In the genomic region with DNA sequence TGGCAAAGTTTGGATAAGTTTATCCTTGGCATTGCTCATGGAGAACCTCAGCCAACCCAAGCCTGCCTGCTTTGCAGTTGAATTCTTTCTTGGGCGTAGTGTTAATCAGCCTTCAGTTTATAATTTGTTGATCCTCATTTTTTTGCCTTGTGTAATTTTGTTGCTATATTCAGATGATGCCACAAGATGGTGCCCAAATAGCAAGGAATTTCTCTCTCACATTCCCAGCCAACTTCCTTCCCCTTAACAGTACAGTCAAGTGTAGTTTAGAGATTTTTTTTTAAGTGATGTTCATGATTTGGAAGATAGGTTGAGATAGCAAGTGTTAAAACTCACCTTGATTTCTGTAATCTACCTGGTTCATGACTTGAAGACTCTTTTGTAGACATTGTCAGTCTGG, we compare ENCODE assay signal across 15 mouse cellular contexts. TPM values are rescaled to one million over a fixed set of nuclear protein-coding genes. Genes with fewer than 3 reads are reported as not detected.
DNase-seq lines count a peak whose midpoint lies in the region; ATAC-seq and TF ChIP-seq lines count a peak whose summit lies in the region.
"Had no signal": no experiment of that assay in that cellular context is flagged by ENCODE, and none has a peak within 500 bp of the region (broad histone marks: within the 10 kb centered on the region; RNA-seq: fewer than 3 reads in every experiment).

No protein-coding gene starts in this region.

- H3K27me3 ChIP-seq in heart, postnatal 0 days (ENCODE audit: control insufficient read depth, insufficient read depth, low read length) = no peaks in the 10 kb centered on the region
- no peaks in the 10 kb centered on the region for H3K27me3 ChIP-seq in MEL (ENCODE audit: control insufficient read depth in 1 of 2, insufficient read depth in 2 of 2, low read length in 2 of 2)
- H3K27me3 ChIP-seq: embryonic facial prominence, embryonic 13.5 days; forebrain, embryonic 13.5 days; limb, embryonic 12.5 days; lung, embryonic 15.5 days; midbrain, embryonic 13.5 days; neural tube, embryonic 12.5 days had no signal

- no peak overlapping the region for H3K27ac ChIP-seq in heart, postnatal 0 days (ENCODE audit: low read depth)
- no peak overlapping the region for H3K27ac ChIP-seq in MEL (ENCODE audit: control insufficient read depth, low read depth, low read length)
- H3K27ac ChIP-seq: embryonic facial prominence, embryonic 13.5 days; forebrain, embryonic 13.5 days; limb, embryonic 12.5 days; lung, embryonic 15.5 days; midbrain, embryonic 13.5 days; neural tube, embryonic 12.5 days had no signal

- DNase-seq in heart, postnatal 0 days (ENCODE audit: low spot score) = no peak
- no peak for DNase-seq in heart, postnatal 14 days
- peak; percentile 16 to 45 for DNase-seq in left cerebral cortex, postnatal 25 days (ENCODE audit: low spot score in 2 of 2)
- no peak for DNase-seq in left cerebral cortex, postnatal 4 days
- DNase-seq in MEL (ENCODE audit: low read depth, low spot score) = no peak
- peak; percentile 70 for DNase-seq in brain, adult 2 months (ENCODE audit: low read depth, low spot score)
- no peak for DNase-seq in spleen, adult 18-20 months
- DNase-seq: adrenal gland, postnatal 10 days; layer of hippocampus, adult 9-11 months had no signal

- H3K36me3 ChIP-seq in heart, postnatal 0 days (replicated peaks; ENCODE audit: control insufficient read depth, insufficient read depth, low read length) = peaks cover 42% of the 10 kb centered on the region
- H3K36me3 ChIP-seq in MEL (ENCODE audit: control insufficient read depth in 1 of 2, insufficient read depth in 2 of 2, low read length in 2 of 2) = peaks cover 0 to 34% of the 10 kb centered on the region in 2 experiments; a peak in 2 of 4 replicates

- H3K9ac ChIP-seq in heart, postnatal 0 days (replicated peaks; ENCODE audit: low read depth, low read length) = no peak overlapping the region
- no peak overlapping the region for H3K9ac ChIP-seq in MEL (ENCODE audit: control insufficient read depth, low read depth, low read length, poor library complexity, severe bottlenecking)
- H3K9ac ChIP-seq: embryonic facial prominence, embryonic 13.5 days; forebrain, embryonic 13.5 days; limb, embryonic 12.5 days; lung, embryonic 15.5 days; midbrain, embryonic 13.5 days; neural tube, embryonic 12.5 days had no signal

- TF ChIP-seq EP300 in heart, postnatal 0 days (IDR thresholded peaks at IDR 0.05; ENCODE audit: low read depth) = no peak
- TF ChIP-seq EP300 in MEL (IDR thresholded peaks at IDR 0.05; ENCODE audit: low read depth in 1 of 2, low read length in 2 of 2) = no peak

- WGBS in heart, postnatal 0 days = 71% methylated on average over 1 of the region's 1 CpGs

- intact Hi-C loops in heart, postnatal 14 days (cut with DNase I) = loop anchor here (2.0 kb wide), 1 partner anchor 156 kb away; no protein-coding TSS in a partner anchor
- intact Hi-C loops in left cerebral cortex, postnatal 25 days (cut with DNase I) = loop anchor here (1.0 to 2.0 kb wide), 2 partner anchors 66 to 156 kb away; no protein-coding TSS in a partner anchor
- intact Hi-C loops in left cerebral cortex, postnatal 4 days (cut with DNase I) = no loop called here

- TF ChIP-seq CTCF in heart, postnatal 0 days (IDR thresholded peaks at IDR 0.05; ENCODE audit: low read depth) = peak; percentile 48
- peak in 1 of 3 experiments; percentile 52; a peak in 2 of 6 replicates for TF ChIP-seq CTCF in MEL (IDR thresholded peaks at IDR 0.05 in 2 of 3, conservative IDR thresholded peaks at IDR 0.05 in 1 of 3; ENCODE audit: control insufficient read depth in 1 of 3, insufficient read depth in 1 of 3, low read depth in 2 of 3, low read length in 3 of 3, poor library complexity in 1 of 3, severe bottlenecking in 1 of 3)

- H3K4me1 ChIP-seq in heart, postnatal 0 days (ENCODE audit: control insufficient read depth, insufficient read depth) = no peaks in the 10 kb centered on the region
- no peaks in the 10 kb centered on the region for H3K4me1 ChIP-seq in MEL (ENCODE audit: control insufficient read depth in 1 of 2, insufficient read depth in 2 of 2, low read length in 2 of 2)
- H3K4me1 ChIP-seq: limb, embryonic 12.5 days; midbrain, embryonic 13.5 days; neural tube, embryonic 12.5 days had no signal

- H3K4me3 ChIP-seq in heart, postnatal 0 days (ENCODE audit: low read depth, low read length) = no peak overlapping the region
- H3K4me3 ChIP-seq in MEL (ENCODE audit: control insufficient read depth in 1 of 2, insufficient read depth in 1 of 2, low read depth in 2 of 2, low read length in 2 of 2) = no peak overlapping the region
- H3K4me3 ChIP-seq: embryonic facial prominence, embryonic 13.5 days; forebrain, embryonic 13.5 days; limb, embryonic 12.5 days; lung, embryonic 15.5 days; midbrain, embryonic 13.5 days; neural tube, embryonic 12.5 days had no signal

- no peak for TF ChIP-seq POLR2A in MEL (IDR thresholded peaks at IDR 0.05; ENCODE audit: control insufficient read depth in 1 of 2, insufficient read depth in 1 of 2, low read depth in 1 of 2, low read length in 2 of 2, poor library complexity in 1 of 2)

- H3K9me3 ChIP-seq in heart, postnatal 0 days (replicated peaks; ENCODE audit: control insufficient read depth, low read length) = no peaks in the 10 kb centered on the region
- no peaks in the 10 kb centered on the region for H3K9me3 ChIP-seq in MEL (replicated peaks; ENCODE audit: insufficient read depth, low read length)
- H3K9me3 ChIP-seq: embryonic facial prominence, embryonic 13.5 days; forebrain, embryonic 13.5 days; limb, embryonic 12.5 days; lung, embryonic 15.5 days; midbrain, embryonic 13.5 days; neural tube, embryonic 12.5 days had no signal

- no peak for ATAC-seq in heart, postnatal 0 days (ENCODE audit: insufficient read depth, low read depth)
- ATAC-seq: forebrain, embryonic 13.5 days; midbrain, embryonic 13.5 days had no signal

- no peak overlapping the region for H3K4me2 ChIP-seq in heart, postnatal 0 days (ENCODE audit: low read depth, low read length)
- H3K4me2 ChIP-seq: embryonic facial prominence, embryonic 13.5 days; forebrain, embryonic 13.5 days; limb, embryonic 12.5 days; lung, embryonic 15.5 days; midbrain, embryonic 13.5 days; neural tube, embryonic 12.5 days had no signal

- no peaks in the 10 kb centered on the region for H3K79me2 ChIP-seq in MEL (ENCODE audit: control insufficient read depth, insufficient read depth, low read length, poor library complexity)

- TF ChIP-seq RAD21 in MEL (IDR thresholded peaks at IDR 0.05; ENCODE audit: low read depth, low read length) = peak; percentile 52

TF ChIP-seq in MEL, 35 proteins besides CTCF, POLR2A, EP300 and RAD21:
- peak; percentile 54 for TF ChIP-seq SMC3 (IDR thresholded peaks at IDR 0.05; ENCODE audit: low read depth, low read length)
- peak; percentile 21; the same call in 1 of the 2 replicates for TF ChIP-seq ZC3H11A (IDR thresholded peaks at IDR 0.05; ENCODE audit: low read depth, low read length)
- TF ChIP-seq HCFC1 (IDR thresholded peaks at IDR 0.05; ENCODE audit: low read depth, low read length) = no peak
TF ChIP-seq in MEL: peak in this region for 2.

RNA-seq across cellular contexts. Expression of a gene that starts 23.4 kb away (rescaled TPM):
- total RNA-seq in heart, postnatal 0 days (2014; rRNA removed; ENCODE audit: low replicate concordance) = 0.54 and 2.3 TPM in 2 replicates
- 0.23 and 0.30 TPM in 2 replicates for polyA plus RNA-seq in heart, postnatal 0 days (2015; fragmentation: Nextera tagmentation; extraction: Ambion mirVana)
- 1 to 10 TPM; 1.3 to 1.8 TPM for total RNA-seq in heart, postnatal 14 days (2021)
- total RNA-seq in left cerebral cortex, postnatal 25 days (2021) = under 1 TPM in 1 of 2 experiments, not detected in 1; 0.16 TPM
- under 1 TPM; 0.12 to 0.60 TPM for total RNA-seq in left cerebral cortex, postnatal 4 days (2021)
- total RNA-seq in MEL (2012; rRNA removed) = 0.04 TPM in 1 of 2 replicates, not detected in the other
- polyA plus RNA-seq in MEL (2012; ENCODE audit: insufficient read depth in 1 of 2, insufficient read length in 2 of 2, low read depth in 1 of 2, low replicate concordance in 2 of 2, missing spikeins in 1 of 2) = under 1 TPM in 1 of 2 experiments, not detected in 1; 0.03 TPM

Comparison
In these comparisons a context has a peak if more than half of its experiments do, and no peak if none do; other contexts are left out.
1. DNase-seq: peak in left cerebral cortex, postnatal 25 days (2 of 2) and brain, adult 2 months (single experiment); none in heart, postnatal 0 days (single experiment), heart, postnatal 14 days (0 of 2), left cerebral cortex, postnatal 4 days (single experiment), MEL (single experiment) and spleen, adult 18-20 months (0 of 2).